Mouse (Mus musculus) CD4-positive, CD25-positive, alpha-beta regulatory T cell, adult 4 months (primary cell): ENCODE results near the gene Olfr1366. TPM values are rescaled to one million over a fixed set of nuclear protein-coding genes. Genes with fewer than 3 reads are reported as not detected.
"Not testable (repeated sequence)": the region's sequence is repeated elsewhere in the genome, so short reads cannot be mapped to it uniquely, and the experiment has no call there.

Source experiments
- ATAC-seq: one replicate; pipeline ENCODE4 v1.8.0; 2017
- polyA plus RNA-seq, 2 experiments: library from polyadenylated mRNA; unstranded; fragments of 100-300 nt; shearing (Covaris generic); gene quantifications; one replicate each; pipeline ENCODE4 v1.2.1; 2017

The Olfr1366 gene
- polyA plus RNA-seq: not detected

- ATAC-seq: no peak
Observed at GRCm38 (mm10) chr13:21542708-21543107, at the start of gene Olfr1366. Gene Olfr1366, minus strand, starts transcription at chr13:21542808.

- ATAC-seq: no peak
Observed at GRCm38 (mm10) chr13:21591618-21592017, 49.0 kb upstream of the Olfr1366 start.

- ATAC-seq: no peak
Observed at GRCm38 (mm10) chr13:21581659-21582058, 39.1 kb upstream of the Olfr1366 start, which contains the start of gene Olfr1364. Gene Olfr1364, minus strand, starts transcription at chr13:21581759.

GRCm38 (mm10) chr13:21559793-21560192 lies 17.2 kb upstream of the Olfr1366 start, which contains the start of gene Olfr1535:
Gene Olfr1535, minus strand, starts transcription at chr13:21559893.
- ATAC-seq: no peak

- ATAC-seq: no peak
Observed at GRCm38 (mm10) chr13:21550416-21551110, 8.0 kb upstream of the Olfr1366 start.

DNA sequence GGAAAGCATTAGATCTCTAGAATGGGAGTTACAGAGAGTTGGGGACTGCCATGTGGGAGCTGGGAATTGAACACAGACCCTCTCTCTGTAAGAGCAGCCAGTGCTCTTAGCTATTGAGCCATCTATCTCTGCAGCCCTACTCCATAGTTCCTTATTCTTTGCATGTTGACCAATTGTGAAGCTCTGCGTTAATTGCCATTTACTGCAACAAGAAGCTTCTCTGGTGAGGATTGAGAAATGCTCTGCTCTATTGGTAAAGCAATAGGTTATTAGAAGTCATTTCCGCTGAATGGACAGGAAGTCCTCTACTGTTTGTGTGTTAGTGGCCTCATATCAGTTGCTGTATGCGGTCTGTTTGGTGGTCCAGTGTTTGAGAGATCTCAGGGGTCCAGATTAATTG lies 6.9 kb upstream of the Olfr1366 start:
- ATAC-seq: no peak

DNA sequence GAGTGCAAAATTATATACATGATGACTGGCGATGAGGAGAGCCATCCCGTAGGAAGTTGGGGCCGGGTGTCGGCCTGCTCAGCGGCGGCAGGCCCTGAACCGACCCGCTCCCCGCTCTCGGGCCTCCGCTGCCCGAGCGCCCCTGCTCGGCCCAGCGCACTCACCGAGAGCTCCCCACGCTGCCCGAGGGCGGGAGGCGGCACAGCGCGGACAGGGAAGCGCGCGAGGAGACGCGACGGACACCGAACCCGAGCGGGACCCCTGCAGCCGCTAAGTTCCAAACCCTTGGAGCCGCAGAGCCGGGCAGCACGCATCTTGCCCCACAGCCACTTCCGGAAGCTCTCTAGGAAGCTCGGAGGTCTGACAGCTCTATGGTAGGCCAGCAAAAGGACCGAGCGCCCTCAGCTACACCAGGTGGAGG lies 11.8 kb downstream of the Olfr1366 start, which contains the start of gene Zkscan8:
Gene Zkscan8 (minus strand): TSS at position 340 of the 421 bp plus-strand sequence.
- ATAC-seq: peak; percentile 99

- no peak for ATAC-seq
Observed at GRCm38 (mm10) chr13:21530136-21530535, 12.5 kb downstream of the Olfr1366 start.

DNA sequence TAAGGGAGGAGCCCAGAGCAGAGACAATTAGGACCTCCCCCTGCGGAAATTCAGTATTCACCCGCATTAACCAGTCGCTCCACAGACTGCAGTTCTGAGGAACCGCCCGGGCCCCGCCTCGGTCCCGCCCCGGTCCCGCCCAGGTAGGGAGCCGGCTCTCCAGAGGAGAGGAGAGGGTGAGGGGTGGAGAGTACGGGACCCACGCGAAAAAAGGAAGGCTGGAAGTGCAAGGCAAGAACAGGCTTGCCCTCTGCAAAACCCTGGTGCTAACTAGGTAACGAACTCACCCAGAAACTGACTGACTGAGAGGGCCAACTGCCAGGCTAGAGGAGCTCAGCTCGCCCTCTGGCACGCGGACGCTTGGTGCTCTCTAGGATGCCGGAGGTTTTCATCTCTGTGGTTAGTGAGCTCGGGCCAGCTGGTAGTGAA lies 36.4 kb downstream of the Olfr1366 start:
- peak; percentile 97 for ATAC-seq

- ATAC-seq: no peak
Observed at GRCm38 (mm10) chr13:21502296-21502695, 40.3 kb downstream of the Olfr1366 start.

- not testable (repeated sequence) for ATAC-seq
Observed at GRCm38 (mm10) chr13:21501182-21501581, 41.4 kb downstream of the Olfr1366 start, which contains the start of gene Gm11273. Gene Gm11273, minus strand, starts transcription at chr13:21501418.

DNA sequence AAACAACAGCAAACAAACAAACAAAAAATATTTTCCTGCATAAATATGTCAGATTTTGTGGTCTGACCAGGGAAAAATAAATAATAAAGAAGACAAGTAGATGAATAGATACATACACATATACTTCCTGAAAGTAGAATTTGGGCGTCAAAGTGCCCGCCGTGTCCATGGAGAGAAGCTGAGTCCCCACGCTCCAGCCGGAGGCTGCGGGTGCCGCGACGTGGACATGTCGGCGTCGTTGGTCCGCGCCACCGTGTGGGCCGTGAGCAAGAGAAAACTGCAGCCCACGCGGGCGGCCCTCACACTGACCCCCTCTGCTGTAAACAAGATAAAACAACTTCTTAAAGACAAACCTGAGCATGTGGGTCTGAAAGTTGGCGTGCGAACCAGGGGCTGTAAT lies 47.5 kb downstream of the Olfr1366 start, which contains the start of gene AK157302:
Gene AK157302 (plus strand): TSS at position 144 of the 400 bp plus-strand sequence.
- no peak for ATAC-seq

GRCm38 (mm10) chr13:21492847-21493246 lies 49.8 kb downstream of the Olfr1366 start:
- no peak for ATAC-seq

GRCm38 (mm10) chr13:21486881-21487280 lies 55.7 kb downstream of the Olfr1366 start:
- no peak for ATAC-seq

Other genes with a start within 250 kb of the Olfr1366 start
- not detected for gene Gpx6, start 230.7 kb downstream of the Olfr1366 start, polyA plus RNA-seq
- not detected for gene Olfr1367, start 195.9 kb downstream of the Olfr1366 start, polyA plus RNA-seq
- 10 to 100 TPM in 1 of 2 experiments, 1 to 10 TPM in 1; 7.7 to 10.6 TPM for gene Zscan12, start 180.0 kb downstream of the Olfr1366 start, polyA plus RNA-seq
- gene Zkscan3, start 140.1 kb downstream of the Olfr1366 start, polyA plus RNA-seq: 10 to 100 TPM; 31.1 to 45.5 TPM
- gene Pgbd1, start 101.8 kb downstream of the Olfr1366 start, polyA plus RNA-seq: 1 to 10 TPM; 1.3 to 1.7 TPM
- gene Zscan26, start 89.1 kb downstream of the Olfr1366 start, polyA plus RNA-seq: 10 to 100 TPM; 78.3 to 80.7 TPM
- gene Nkapl, start 74.3 kb downstream of the Olfr1366 start, polyA plus RNA-seq: under 1 TPM in 1 of 2 experiments, not detected in 1; 0.36 TPM
- not detected for gene Zkscan4, start 63.9 kb downstream of the Olfr1366 start, polyA plus RNA-seq
- gene Gm10065, start 63.4 kb downstream of the Olfr1366 start, polyA plus RNA-seq: not detected
- under 1 TPM; 0.51 to 0.95 TPM for gene AK157302, start 47.6 kb downstream of the Olfr1366 start, polyA plus RNA-seq
- gene Gm11273, start 41.4 kb downstream of the Olfr1366 start, polyA plus RNA-seq: 10 to 100 TPM in 1 of 2 experiments, not detected in 1; 29.3 TPM
- gene Zkscan8, start 11.7 kb downstream of the Olfr1366 start, polyA plus RNA-seq: 1 to 10 TPM; 5.2 to 6.1 TPM
- gene Olfr1535, start 17.1 kb upstream of the Olfr1366 start, polyA plus RNA-seq: under 1 TPM in 1 of 2 experiments, not detected in 1; 0.32 TPM
- not detected for gene Olfr1364, start 39.0 kb upstream of the Olfr1366 start, polyA plus RNA-seq
- gene Olfr1362, start 71.2 kb upstream of the Olfr1366 start, polyA plus RNA-seq: not detected
- gene Olfr11, start 99.7 kb upstream of the Olfr1366 start, polyA plus RNA-seq: not detected
- not detected for gene Olfr1361, start 120.6 kb upstream of the Olfr1366 start, polyA plus RNA-seq
- gene Olfr1360, start 134.6 kb upstream of the Olfr1366 start, polyA plus RNA-seq: not detected
- not detected for gene Olfr1359, start 155.3 kb upstream of the Olfr1366 start, polyA plus RNA-seq
- gene Hist1h2bl, start 173.3 kb upstream of the Olfr1366 start, polyA plus RNA-seq: not detected
- 10 to 100 TPM in 1 of 2 experiments, not detected in 1; 41.5 TPM for gene Hist1h2ai, start 173.6 kb upstream of the Olfr1366 start, polyA plus RNA-seq
- 1 to 10 TPM; 2.1 to 2.5 TPM for gene Hist1h3h, start 174.9 kb upstream of the Olfr1366 start, polyA plus RNA-seq
- 1 to 10 TPM; 1.8 to 2.5 TPM for gene Hist1h2bm, start 179.2 kb upstream of the Olfr1366 start, polyA plus RNA-seq
- not detected for gene Hist1h4j, start 192.3 kb upstream of the Olfr1366 start, polyA plus RNA-seq
- 10 to 100 TPM in 1 of 2 experiments, 1 to 10 TPM in 1; 8.2 to 16.8 TPM for gene Hist1h4k, start 207.7 kb upstream of the Olfr1366 start, polyA plus RNA-seq
- gene Hist1h2ak, start 211.0 kb upstream of the Olfr1366 start, polyA plus RNA-seq: 1 to 10 TPM in 1 of 2 experiments, not detected in 1; 2.1 TPM
- 1 to 10 TPM in 1 of 2 experiments, not detected in 1; 5.6 TPM for gene Hist1h2bn, start 211.3 kb upstream of the Olfr1366 start, polyA plus RNA-seq
- gene Hist1h1b, start 237.8 kb upstream of the Olfr1366 start, polyA plus RNA-seq: 1 to 10 TPM; 3.6 to 5.1 TPM
- not detected for gene Hist1h3i, start 240.6 kb upstream of the Olfr1366 start, polyA plus RNA-seq
- gene Hist1h2an, start 244.4 kb upstream of the Olfr1366 start, polyA plus RNA-seq: 1 to 10 TPM in 1 of 2 experiments, not detected in 1; 8.0 TPM
- not detected for gene Hist1h2bp, start 244.7 kb upstream of the Olfr1366 start, polyA plus RNA-seq